Mouse (Mus musculus) T-helper 1 cell (primary cell): ENCODE measurements around the gene Tspear.

Experiments
- in situ Hi-C: fragments of 300-600 bp; cut with MboI, MseI; formaldehyde crosslinking; loops from one replicate; pipeline ENCODE4 v1.15.1; 2025; ENCODE audit warnings: high pct_unique_total_duplicates

Gene Tspear

GRCm38 (mm10) chr10:77864762-77865143 lies 178.4 kb downstream of the Tspear start:
- in situ Hi-C loops: no loop called here

GRCm38 (mm10) chr10:77867546-77867945 lies 181.2 kb downstream of the Tspear start:
- in situ Hi-C loops: no loop called here

GRCm38 (mm10) chr10:77869651-77870050 lies 183.3 kb downstream of the Tspear start:
- in situ Hi-C loops: no loop called here

- in situ Hi-C loops: no loop called here
Measured at GRCm38 (mm10) chr10:77878985-77879384, 192.6 kb downstream of the Tspear start.

- in situ Hi-C loops: loop anchor here (10.0 kb wide), 1 partner anchor 1286 kb away; no protein-coding TSS in a partner anchor
Measured at GRCm38 (mm10) chr10:77880305-77880704, 193.9 kb downstream of the Tspear start.

DNA sequence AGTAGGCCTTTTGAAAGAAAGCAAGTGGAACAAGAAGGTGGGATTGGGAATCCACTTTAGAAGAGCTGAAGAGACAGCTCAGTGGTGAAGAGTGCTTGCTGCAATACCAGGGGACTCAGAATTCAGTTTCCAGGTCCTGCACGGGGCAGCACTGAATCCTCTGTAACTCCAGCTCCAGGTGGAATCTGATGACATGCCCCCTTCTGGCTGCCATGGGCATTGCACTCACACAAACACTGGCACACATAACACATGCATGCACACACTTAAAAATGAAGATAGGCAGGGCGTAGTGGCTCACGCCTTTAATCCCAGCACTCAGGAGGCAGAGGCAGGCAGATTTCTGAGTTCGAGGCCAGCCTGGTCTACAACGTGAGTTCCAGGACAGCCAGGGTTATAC lies 196.2 kb downstream of the Tspear start:
- in situ Hi-C loops: loop anchor here (10.0 kb wide), 1 partner anchor 1288 kb away; no protein-coding TSS in a partner anchor

GRCm38 (mm10) chr10:77886007-77886747 lies 199.8 kb downstream of the Tspear start:
- in situ Hi-C loops: loop anchor here (10.0 kb wide), 1 partner anchor 1291 kb away; no protein-coding TSS in a partner anchor

DNA sequence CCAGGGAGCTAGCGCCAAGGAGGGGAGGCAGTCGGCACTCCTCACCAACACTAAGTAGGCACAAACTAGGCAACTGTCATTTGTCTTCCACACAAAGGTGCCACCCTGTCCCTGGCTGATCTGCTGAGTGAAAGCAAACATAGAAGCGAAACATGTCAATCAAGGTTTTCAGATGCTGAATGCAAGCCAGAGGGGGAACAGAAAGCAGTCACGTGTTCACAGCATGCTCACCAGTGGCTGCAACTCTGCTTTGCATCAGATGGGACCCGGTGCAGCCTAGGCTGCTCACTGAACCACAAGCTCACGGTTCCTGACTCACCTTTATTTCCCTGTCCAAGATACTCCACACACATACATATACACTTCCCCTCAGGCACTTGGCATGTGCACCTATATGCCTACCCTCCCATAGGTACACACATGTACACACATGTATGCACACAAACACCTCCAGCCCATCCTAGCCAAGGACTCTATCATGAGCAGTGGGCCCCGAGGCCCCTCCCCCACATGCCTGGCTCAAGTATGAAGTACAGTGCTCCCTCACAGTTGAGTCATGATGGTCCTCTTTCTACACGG lies 204.7 kb downstream of the Tspear start:
- in situ Hi-C loops: no loop called here

DNA sequence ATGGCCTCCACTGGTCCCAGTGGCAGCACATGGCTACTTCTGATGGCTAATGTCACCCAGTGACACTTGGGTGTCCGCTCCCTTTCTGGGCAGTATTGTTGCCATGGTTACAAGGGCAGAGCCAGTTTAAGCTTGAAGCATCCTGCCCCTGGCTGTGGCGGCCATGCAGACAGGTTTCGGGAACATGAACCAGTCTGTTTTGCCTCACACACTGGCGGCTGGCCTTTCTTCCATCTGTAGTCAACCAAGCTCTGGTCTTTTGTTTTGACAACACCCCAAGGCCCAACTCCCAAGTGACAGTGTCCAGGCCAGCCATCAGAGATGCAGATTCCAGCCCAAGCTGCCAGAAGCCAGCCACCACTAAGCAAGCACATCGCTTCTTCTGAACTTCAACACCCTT lies 209.2 kb downstream of the Tspear start:
- in situ Hi-C loops: no loop called here

GRCm38 (mm10) chr10:77900126-77900525 lies 213.8 kb downstream of the Tspear start:
- in situ Hi-C loops: no loop called here

- in situ Hi-C loops: no loop called here
Measured at GRCm38 (mm10) chr10:77900903-77901818, 214.8 kb downstream of the Tspear start.

- in situ Hi-C loops: no loop called here
Measured at GRCm38 (mm10) chr10:77901871-77902210, 215.5 kb downstream of the Tspear start.

DNA sequence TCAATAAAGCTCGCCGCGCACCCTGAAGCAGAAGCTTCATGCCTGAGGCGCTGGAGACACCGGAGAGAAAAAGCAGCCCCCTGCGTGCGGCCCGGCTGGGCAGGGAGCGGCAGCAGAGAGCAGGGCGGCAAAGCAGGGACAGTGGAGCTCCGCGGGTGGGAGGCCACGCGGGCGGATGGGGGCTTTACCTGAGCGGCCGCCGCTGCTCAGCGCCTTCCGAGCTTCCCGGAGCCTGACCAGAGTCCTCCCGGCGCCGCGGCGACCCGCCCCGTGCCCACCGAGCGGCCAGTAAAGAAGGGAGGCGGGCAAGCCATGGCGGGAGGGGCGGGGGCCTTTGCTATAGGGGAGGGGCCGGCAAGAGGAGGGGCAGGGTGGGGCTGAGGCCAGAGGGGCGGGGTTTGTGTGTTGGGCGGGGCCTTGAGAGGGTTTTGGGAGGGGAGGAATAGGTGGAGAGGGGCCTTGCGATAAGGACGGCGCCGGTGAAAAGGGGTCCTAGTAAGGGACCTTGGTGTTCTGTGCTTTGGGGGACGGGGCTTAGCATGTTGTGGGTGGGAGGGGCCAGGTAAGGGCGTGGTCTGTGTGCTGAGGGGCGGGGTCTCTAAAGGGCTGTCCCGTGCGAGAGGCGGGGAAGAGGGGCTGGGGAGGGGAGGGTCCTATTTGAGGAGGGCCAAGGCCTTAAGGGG lies 216.0 kb downstream of the Tspear start, which contains the start of gene Lrrc3:
Gene Lrrc3 (minus strand): TSS at position 326 of the 683 bp plus-strand sequence.
- in situ Hi-C loops: no loop called here

GRCm38 (mm10) chr10:77902894-77903715 lies 216.7 kb downstream of the Tspear start:
- in situ Hi-C loops: no loop called here

GRCm38 (mm10) chr10:77912605-77913004 lies 226.2 kb downstream of the Tspear start:
- in situ Hi-C loops: no loop called here

DNA sequence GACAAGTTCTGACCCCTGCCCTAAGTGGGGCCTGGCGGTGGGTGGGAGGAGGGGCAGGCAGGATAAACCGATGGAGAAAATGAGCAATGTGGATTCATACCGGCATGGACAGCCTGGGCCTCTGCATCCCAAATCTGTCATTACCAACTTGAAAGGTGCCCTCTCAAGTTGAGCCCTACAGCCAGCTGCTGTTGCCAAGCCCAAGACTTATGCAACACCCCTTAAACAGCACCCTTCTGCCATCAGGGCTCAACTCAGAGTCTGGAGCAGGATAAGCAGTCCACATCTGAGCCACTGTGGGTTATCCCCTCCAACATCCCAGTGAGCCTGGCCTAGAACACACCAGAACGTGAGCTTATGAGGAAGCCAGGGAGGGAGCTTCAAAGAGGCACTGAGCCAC lies 226.9 kb downstream of the Tspear start:
- in situ Hi-C loops: no loop called here

DNA sequence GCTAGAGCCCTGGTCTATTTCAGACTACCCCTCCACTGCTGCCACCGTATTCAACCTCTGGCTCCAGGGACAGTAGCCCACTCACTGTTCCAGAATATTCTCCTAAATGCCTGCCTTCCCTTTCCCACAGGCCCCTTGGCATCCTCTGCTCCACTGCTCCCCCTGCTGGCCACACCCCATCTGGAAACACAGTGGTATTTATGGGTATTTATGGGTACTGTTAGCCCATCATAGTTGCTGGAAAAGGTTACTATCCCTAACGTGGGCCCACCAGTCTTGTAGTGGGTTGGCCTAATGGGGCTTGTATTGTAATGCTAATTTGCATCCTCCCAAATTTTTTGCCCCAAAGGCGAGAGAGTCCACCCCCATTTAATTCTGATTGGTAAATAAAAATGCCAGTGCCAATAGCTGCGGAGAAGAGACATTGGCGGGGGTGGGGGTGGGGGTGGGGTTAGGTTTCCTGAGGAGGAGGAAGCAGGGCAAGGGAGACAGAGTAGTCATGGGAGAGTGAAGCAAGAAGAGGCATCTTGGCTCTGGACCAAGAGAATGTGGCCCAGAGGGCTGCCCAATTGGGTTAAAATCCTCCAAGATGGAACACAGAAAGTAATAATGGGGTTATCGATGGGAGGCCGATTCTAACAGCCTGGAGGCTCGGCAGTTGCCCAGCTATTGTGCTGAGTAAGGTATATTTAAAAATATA lies 230.4 kb downstream of the Tspear start:
- in situ Hi-C loops: no loop called here

GRCm38 (mm10) chr10:77921009-77921408 lies 234.6 kb downstream of the Tspear start:
- in situ Hi-C loops: no loop called here

GRCm38 (mm10) chr10:77922681-77923080 lies 236.3 kb downstream of the Tspear start:
- in situ Hi-C loops: no loop called here

DNA sequence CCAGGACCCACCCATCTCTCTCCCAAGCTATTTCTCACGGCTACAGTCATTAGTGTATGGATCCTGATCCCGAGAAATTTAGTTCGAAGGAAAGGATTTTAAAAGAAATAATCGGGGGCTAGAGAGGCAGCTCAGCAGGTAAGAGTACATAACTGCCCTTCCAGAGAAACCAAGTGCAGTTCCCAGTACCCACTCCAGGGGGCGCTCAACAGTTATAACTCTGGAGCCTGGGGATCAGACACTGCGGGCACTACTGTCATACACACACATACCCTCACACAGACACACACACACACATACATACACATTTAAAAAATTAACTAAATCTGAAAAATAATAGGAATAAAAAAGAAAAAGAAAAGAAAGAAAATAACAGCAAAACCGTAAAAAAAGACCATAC lies 239.8 kb downstream of the Tspear start:
- in situ Hi-C loops: no loop called here
